Mouse (Mus musculus) lung, adult 2 months (tissue): ENCODE results near the gene Dock8.

Experiments used
- CTCF ChIP-seq: fragments of 200-500 bp; IDR thresholded peaks from 2 replicates; pipeline ENCODE4 v1.5.1; 2011; ENCODE audit warnings: mild to moderate bottlenecking, low read length, control low read depth; ENCODE audit not compliant: insufficient read depth
- POLR2A ChIP-seq: fragments of 200-500 bp; IDR thresholded peaks from 2 replicates; pipeline ENCODE4 v1.6.1; 2011; ENCODE audit warnings: low read depth, mild to moderate bottlenecking, control low read depth, low read length, borderline replicate concordance; ENCODE audit errors: extremely low read depth

- no peak for TF ChIP-seq CTCF
- TF ChIP-seq POLR2A: no peak
Observed at GRCm38 (mm10) chr19:25038293-25038692, 39.0 kb downstream of the Dock8 start.
